Mouse (Mus musculus) hindlimb bud, embryonic 11.5 days (tissue): ENCODE measurements at regions not wholly inside any gene's neighbourhood (a gene's known extent, or its start where the extent isn't known, plus 50 kb on each side); places are given as distances from the start of the nearest gene placed in this dataset.

Experiments used
- DNase-seq: peaks from one replicate; pipeline ENCODE4 v3.0.0-alpha.2; 2012; ENCODE audit warnings: low read depth, low spot score; ENCODE audit errors: extremely low spot score

DNA sequence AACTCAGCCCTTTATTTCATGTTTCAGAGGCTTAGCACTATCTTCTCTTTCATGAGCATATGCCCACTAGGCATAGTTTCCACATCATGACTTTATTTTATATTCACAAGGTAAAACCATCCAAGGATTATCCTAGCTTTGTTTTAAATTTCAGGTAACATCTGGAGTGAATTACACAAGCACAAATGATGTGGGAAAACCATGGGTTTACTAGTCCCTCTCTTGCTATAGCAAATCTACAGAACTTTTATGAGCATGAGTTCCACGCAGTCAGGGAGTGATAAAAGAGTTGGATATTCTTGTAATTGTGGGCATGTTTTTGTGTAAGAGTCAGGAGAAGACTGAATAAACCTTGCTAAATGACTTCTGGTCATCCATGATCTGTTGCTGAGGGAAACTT, 78.0 kb upstream of the Gm11232 start:
- peak; percentile 12 for DNase-seq

- no peak for DNase-seq
These were observed 53.7 kb upstream of the Gm11232 start for GRCm38 (mm10) chr4:71811444-71811843.

GRCm38 (mm10) chr4:71808271-71808670, 50.5 kb upstream of the Gm11232 start:
- DNase-seq = no peak
